Comparison of ENCODE assay signal across 33 mouse cellular contexts in the genomic region with DNA sequence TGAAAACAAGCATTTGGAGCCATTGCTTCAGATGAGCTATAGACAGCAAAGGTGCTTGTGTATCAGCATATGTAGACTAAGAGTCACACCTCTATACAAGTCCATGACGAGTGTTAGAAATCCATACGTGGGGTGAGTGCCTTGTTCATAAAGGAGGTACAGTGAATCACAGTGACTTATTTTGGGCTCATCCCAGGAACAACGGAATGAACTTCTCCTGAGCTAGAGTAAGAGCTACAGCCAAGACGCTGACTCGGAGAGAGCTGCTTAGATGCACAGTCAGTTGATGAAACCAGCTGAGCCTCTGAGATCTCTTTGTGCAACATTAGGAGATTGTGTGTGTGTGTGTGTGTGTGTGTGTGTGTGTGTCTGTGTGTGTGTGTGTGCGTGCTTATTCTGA. TPM values are rescaled to one million over a fixed set of nuclear protein-coding genes. Genes with fewer than 3 reads are reported as not detected.
"Had no signal": no experiment of that assay in that cellular context is flagged by ENCODE, and none has a peak within 500 bp of the region (broad histone marks: within the 10 kb centered on the region; RNA-seq: fewer than 3 reads in every experiment).

No protein-coding gene starts in this region.

- H3K4me1 ChIP-seq: limb, embryonic 10.5 days; limb, embryonic 12.5 days; limb, embryonic 13.5 days; limb, embryonic 15.5 days; lung, embryonic 15.5 days; midbrain, embryonic 12.5 days; midbrain, embryonic 13.5 days; midbrain, embryonic 15.5 days had no signal

- DNase-seq: left cerebral cortex, postnatal 4 days; liver; liver, embryonic 13.5 days; liver, postnatal 0 days; lung, adult 18-20 months; lung, adult 2 months; lung, embryonic 14.5 days; lung, postnatal 10 days; lung, postnatal 14 days; lung, postnatal 36 days; lung, postnatal 4 days; midbrain, embryonic 14.5 days had no signal

- H3K9ac ChIP-seq: limb, embryonic 12.5 days; limb, embryonic 13.5 days; limb, embryonic 15.5 days; liver, embryonic 12.5 days; liver, embryonic 13.5 days; liver, embryonic 14.5 days; liver, embryonic 15.5 days; liver, postnatal 0 days; lung, embryonic 14.5 days; lung, embryonic 15.5 days; midbrain, embryonic 12.5 days; midbrain, embryonic 13.5 days; midbrain, embryonic 15.5 days had no signal

- H3K36me3 ChIP-seq: limb, embryonic 10.5 days; limb, embryonic 12.5 days; limb, embryonic 13.5 days; limb, embryonic 15.5 days; liver, embryonic 12.5 days; liver, embryonic 13.5 days; liver, embryonic 15.5 days; lung, embryonic 15.5 days; midbrain, embryonic 10.5 days; midbrain, embryonic 12.5 days; midbrain, embryonic 13.5 days; midbrain, embryonic 15.5 days had no signal

- H3K27me3 ChIP-seq: limb, embryonic 12.5 days; limb, embryonic 13.5 days; limb, embryonic 15.5 days; liver, embryonic 12.5 days; liver, embryonic 13.5 days; lung, embryonic 15.5 days; megakaryocyte, embryonic 14.5 days; midbrain, embryonic 12.5 days; midbrain, embryonic 13.5 days; midbrain, embryonic 15.5 days had no signal

- H3K4me2 ChIP-seq: limb, embryonic 12.5 days; limb, embryonic 13.5 days; limb, embryonic 15.5 days; liver, embryonic 11.5 days; liver, embryonic 12.5 days; liver, embryonic 13.5 days; liver, embryonic 15.5 days; lung, embryonic 14.5 days; lung, embryonic 15.5 days; midbrain, embryonic 11.5 days; midbrain, embryonic 12.5 days; midbrain, embryonic 13.5 days; midbrain, embryonic 15.5 days had no signal

- H3K9me3 ChIP-seq: limb, embryonic 10.5 days; limb, embryonic 12.5 days; limb, embryonic 13.5 days; limb, embryonic 15.5 days; liver, embryonic 12.5 days; liver, embryonic 13.5 days; liver, embryonic 15.5 days; lung, embryonic 15.5 days; megakaryocyte, embryonic 14.5 days; midbrain, embryonic 10.5 days; midbrain, embryonic 12.5 days; midbrain, embryonic 13.5 days; midbrain, embryonic 15.5 days had no signal

- H3K27ac ChIP-seq: left cerebral cortex, adult 2 months; limb, embryonic 10.5 days; limb, embryonic 12.5 days; limb, embryonic 13.5 days; limb, embryonic 15.5 days; liver, embryonic 14.5 days; liver, embryonic 15.5 days; lung, embryonic 15.5 days; macrophage; midbrain, embryonic 10.5 days; midbrain, embryonic 12.5 days; midbrain, embryonic 13.5 days; midbrain, embryonic 15.5 days had no signal

- H3K4me3 ChIP-seq: left cerebral cortex, adult 2 months; limb, embryonic 10.5 days; limb, embryonic 12.5 days; limb, embryonic 13.5 days; limb, embryonic 15.5 days; liver, embryonic 12.5 days; liver, embryonic 13.5 days; liver, embryonic 15.5 days; lung, embryonic 15.5 days; megakaryocyte, embryonic 14.5 days; midbrain, embryonic 10.5 days; midbrain, embryonic 12.5 days; midbrain, embryonic 13.5 days; midbrain, embryonic 15.5 days; myocyte had no signal

- ATAC-seq: liver, embryonic 12.5 days; liver, postnatal 0 days; lung, postnatal 0 days; midbrain, embryonic 13.5 days; midbrain, embryonic 15.5 days; midbrain, embryonic 16.5 days had no signal

RNA-seq across cellular contexts. Expression of gene Lipc, which starts 13.9 kb away (rescaled TPM):
- polyA plus RNA-seq: limb, embryonic 10.5 days; limb, embryonic 12.5 days; limb, embryonic 13.5 days; midbrain, embryonic 10.5 days; midbrain, embryonic 11.5 days; midbrain, embryonic 12.5 days; midbrain, embryonic 13.5 days; midbrain, embryonic 14.5 days; midbrain, postnatal 0 days had no signal
